Comparison of ENCODE assay signal across 9 mouse cellular contexts in the genomic region with DNA sequence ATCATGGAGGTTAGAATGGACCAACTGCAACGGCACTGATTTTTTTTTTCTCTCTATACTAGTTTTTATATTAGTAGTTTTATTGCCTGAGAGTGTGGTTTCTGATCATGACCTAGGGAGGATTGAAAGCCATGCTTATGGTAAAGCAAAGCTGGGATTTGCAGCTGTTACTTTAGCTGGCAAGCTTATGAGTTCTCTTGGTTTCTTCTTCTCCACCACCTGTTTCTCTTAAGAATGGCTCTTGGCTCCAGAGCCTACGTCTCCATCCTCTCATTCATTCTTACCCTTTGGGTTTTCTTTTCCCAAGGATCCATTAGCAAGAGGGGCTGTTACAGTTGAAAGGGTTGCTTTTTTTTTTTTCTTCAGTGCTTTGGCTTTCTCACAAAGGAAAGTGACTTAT. TPM values are rescaled to one million over a fixed set of nuclear protein-coding genes. Genes with fewer than 3 reads are reported as not detected.
DNase-seq lines count a peak whose midpoint lies in the region; ATAC-seq lines count a peak whose summit lies in the region.
"Had no signal": no experiment of that assay in that cellular context is flagged by ENCODE, and none has a peak within 500 bp of the region (broad histone marks: within the 10 kb centered on the region; RNA-seq: fewer than 3 reads in every experiment).

No protein-coding gene starts in this region.

- H3K9me3 ChIP-seq in heart, embryonic 14.5 days (ENCODE audit: control insufficient read depth, low read length): no peaks in the 10 kb centered on the region
- no peaks in the 10 kb centered on the region for H3K9me3 ChIP-seq in embryonic facial prominence, embryonic 10.5 days
- no peaks in the 10 kb centered on the region for H3K9me3 ChIP-seq in hindbrain, embryonic 16.5 days (ENCODE audit: control insufficient read depth, low read length)
- no peaks in the 10 kb centered on the region for H3K9me3 ChIP-seq in midbrain, embryonic 14.5 days (ENCODE audit: control insufficient read depth, low read length)

- peaks cover 2 to 23% of the 10 kb centered on the region in 2 experiments; a peak in 3 of 4 replicates for H3K4me1 ChIP-seq in heart, embryonic 14.5 days (ENCODE audit: control insufficient read depth in 2 of 2, insufficient read depth in 2 of 2, low read length in 2 of 2)
- H3K4me1 ChIP-seq in embryonic facial prominence, embryonic 10.5 days: peaks cover 23% of the 10 kb centered on the region
- peaks cover 20% of the 10 kb centered on the region for H3K4me1 ChIP-seq in hindbrain, embryonic 16.5 days (ENCODE audit: control insufficient read depth, insufficient read depth, low read depth, low read length)
- peaks cover 19% of the 10 kb centered on the region for H3K4me1 ChIP-seq in midbrain, embryonic 14.5 days (ENCODE audit: control insufficient read depth, insufficient read depth, low read length)

- H3K36me3 ChIP-seq in heart, embryonic 14.5 days (ENCODE audit: control insufficient read depth, insufficient read depth, low read length): no peaks in the 10 kb centered on the region
- peaks cover 17% of the 10 kb centered on the region for H3K36me3 ChIP-seq in embryonic facial prominence, embryonic 10.5 days (replicated peaks)
- H3K36me3 ChIP-seq in hindbrain, embryonic 16.5 days (ENCODE audit: control insufficient read depth, insufficient read depth, low read length): no peaks in the 10 kb centered on the region
- no peaks in the 10 kb centered on the region for H3K36me3 ChIP-seq in midbrain, embryonic 14.5 days (ENCODE audit: control insufficient read depth, insufficient read depth, low read length)

- H3K9ac ChIP-seq in heart, embryonic 14.5 days (ENCODE audit: low read length): peak overlapping the region; percentile 97
- H3K9ac ChIP-seq in hindbrain, embryonic 16.5 days (ENCODE audit: low read depth, low read length): no peak overlapping the region
- 0 out of 2 replicates have a peak overlapping the region, but pooled peaks have one; percentile 18 for H3K9ac ChIP-seq in midbrain, embryonic 14.5 days (replicated peaks; ENCODE audit: low read length)

- no peak for ATAC-seq in heart, embryonic 14.5 days (ENCODE audit: insufficient number of reproducible peaks, insufficient read depth, low FRiP score, low read depth)
- ATAC-seq in hindbrain, embryonic 16.5 days: no peak
- no peak for ATAC-seq in midbrain, embryonic 14.5 days (ENCODE audit: low FRiP score, low TSS enrichment)
- ATAC-seq in granulocyte monocyte progenitor cell, adult 5-6 weeks (replicated peaks; ENCODE audit: poor library complexity, severe bottlenecking): no peak

- 65% methylated on average over 2 of the region's 2 CpGs for WGBS in heart, embryonic 14.5 days
- 70% methylated on average over 2 of the region's 2 CpGs for WGBS in embryonic facial prominence, embryonic 10.5 days
- WGBS in hindbrain, embryonic 16.5 days: 36% methylated on average over 2 of the region's 2 CpGs
- WGBS in midbrain, embryonic 14.5 days: 42% methylated on average over 2 of the region's 2 CpGs

- no peaks in the 10 kb centered on the region for H3K27me3 ChIP-seq in heart, embryonic 14.5 days (ENCODE audit: control insufficient read depth, insufficient read depth, low read length)
- H3K27me3 ChIP-seq in embryonic facial prominence, embryonic 10.5 days (replicated peaks; ENCODE audit: low read depth, poor library complexity, severe bottlenecking): no peaks in the 10 kb centered on the region
- H3K27me3 ChIP-seq in hindbrain, embryonic 16.5 days (replicated peaks; ENCODE audit: control insufficient read depth, insufficient read depth, low read length): no peaks in the 10 kb centered on the region
- no peaks in the 10 kb centered on the region for H3K27me3 ChIP-seq in midbrain, embryonic 14.5 days (ENCODE audit: control insufficient read depth, insufficient read depth, low read length)

- peak overlapping the region in 1 of 2 experiments; percentile 91; a peak in 2 of 4 replicates for H3K4me3 ChIP-seq in heart, embryonic 14.5 days (ENCODE audit: control insufficient read depth in 1 of 2, insufficient read depth in 1 of 2, low read depth in 1 of 2, low read length in 2 of 2)
- peak overlapping the region; percentile 87 for H3K4me3 ChIP-seq in embryonic facial prominence, embryonic 10.5 days
- peak overlapping the region; percentile 93 for H3K4me3 ChIP-seq in hindbrain, embryonic 16.5 days (ENCODE audit: low read length)
- peak overlapping the region; percentile 95 for H3K4me3 ChIP-seq in midbrain, embryonic 14.5 days (replicated peaks; ENCODE audit: low read depth, low read length)

- H3K27ac ChIP-seq in heart, embryonic 14.5 days (replicated peaks in 1 of 2; ENCODE audit: control insufficient read depth in 1 of 2, insufficient read depth in 1 of 2, low read depth in 2 of 2, low read length in 2 of 2): no peak overlapping the region
- no peak overlapping the region for H3K27ac ChIP-seq in embryonic facial prominence, embryonic 10.5 days (replicated peaks)
- no peak overlapping the region for H3K27ac ChIP-seq in hindbrain, embryonic 16.5 days (ENCODE audit: low read depth, low read length)
- H3K27ac ChIP-seq in midbrain, embryonic 14.5 days (replicated peaks; ENCODE audit: low read depth, low read length): no peak overlapping the region

- no peak for DNase-seq in heart, postnatal 10 days
- no peak for DNase-seq in embryonic facial prominence, embryonic 10.5 days (ENCODE audit: low spot score)
- DNase-seq in midbrain, embryonic 14.5 days: no peak
- no peak for DNase-seq in frontal cortex, postnatal 14 days (ENCODE audit: low spot score in 2 of 2)
- no peak for DNase-seq in embryo, embryonic 11 days
- DNase-seq: cerebellum, postnatal 10 days had no signal

- intact Hi-C loops in heart, postnatal 10 days (cut with DNase I): loop anchor here (2.0 kb wide), 1 partner anchor 113 kb away; a partner anchor contains a TSS

- H3K4me2 ChIP-seq in heart, embryonic 14.5 days (ENCODE audit: low read length): peak overlapping the region; percentile 69
- H3K4me2 ChIP-seq in hindbrain, embryonic 16.5 days (ENCODE audit: low read length): peak overlapping the region; percentile 75
- H3K4me2 ChIP-seq in midbrain, embryonic 14.5 days (ENCODE audit: low read length): peak overlapping the region; percentile 69

RNA-seq across cellular contexts. Expression of a gene that starts 1.6 kb away (rescaled TPM):
- 76.6 and 79.1 TPM in 2 replicates for polyA plus RNA-seq in heart, embryonic 14.5 days (2014; fragmentation: Nextera tagmentation; extraction: Ambion mirVana)
- total RNA-seq in heart, postnatal 10 days (2021): 100 to 1,000 TPM; 111 to 119 TPM
- 139 and 145 TPM in 2 replicates for polyA plus RNA-seq in embryonic facial prominence, embryonic 10.5 days (2016; fragmentation: Nextera tagmentation; extraction: Ambion mirVana)
- 81.9 and 95.3 TPM in 2 replicates for polyA plus RNA-seq in hindbrain, embryonic 16.5 days (2015; fragmentation: Nextera tagmentation; extraction: Ambion mirVana)
- 83.9 and 95.3 TPM in 2 replicates for polyA plus RNA-seq in midbrain, embryonic 14.5 days (2014; fragmentation: Nextera tagmentation; extraction: Ambion mirVana)
- 42.2 and 46.0 TPM in 2 replicates for total RNA-seq in granulocyte monocyte progenitor cell, adult 5-6 weeks (2014; fragmentation: Nextera tagmentation)
- total RNA-seq in granulocyte monocyte progenitor cell, adult 5-6 weeks (2017): 25.2 and 26.5 TPM in 2 replicates

RNA-seq across cellular contexts. Expression of a gene that starts 37.1 kb away (rescaled TPM):
- 410 and 423 TPM in 2 replicates for polyA plus RNA-seq in heart, embryonic 14.5 days (2014; fragmentation: Nextera tagmentation; extraction: Ambion mirVana)
- 100 to 1,000 TPM; 693 to 709 TPM for total RNA-seq in heart, postnatal 10 days (2021)
- polyA plus RNA-seq in embryonic facial prominence, embryonic 10.5 days (2016; fragmentation: Nextera tagmentation; extraction: Ambion mirVana): 201 and 206 TPM in 2 replicates
- 221 and 244 TPM in 2 replicates for polyA plus RNA-seq in hindbrain, embryonic 16.5 days (2015; fragmentation: Nextera tagmentation; extraction: Ambion mirVana)
- 212 and 214 TPM in 2 replicates for polyA plus RNA-seq in midbrain, embryonic 14.5 days (2014; fragmentation: Nextera tagmentation; extraction: Ambion mirVana)
- total RNA-seq in granulocyte monocyte progenitor cell, adult 5-6 weeks (2014; fragmentation: Nextera tagmentation): 159 TPM in 2 replicates
- 93.2 and 128 TPM in 2 replicates for total RNA-seq in granulocyte monocyte progenitor cell, adult 5-6 weeks (2017)

RNA-seq across cellular contexts. Expression of a gene that starts 37.2 kb away (rescaled TPM):
- 20.6 and 24.8 TPM in 2 replicates for polyA plus RNA-seq in heart, embryonic 14.5 days (2014; fragmentation: Nextera tagmentation; extraction: Ambion mirVana)
- 10 to 100 TPM; 21.7 to 26.1 TPM for total RNA-seq in heart, postnatal 10 days (2021)
- 58.1 and 59.4 TPM in 2 replicates for polyA plus RNA-seq in embryonic facial prominence, embryonic 10.5 days (2016; fragmentation: Nextera tagmentation; extraction: Ambion mirVana)
- 56.7 and 61.4 TPM in 2 replicates for polyA plus RNA-seq in hindbrain, embryonic 16.5 days (2015; fragmentation: Nextera tagmentation; extraction: Ambion mirVana)
- polyA plus RNA-seq in midbrain, embryonic 14.5 days (2014; fragmentation: Nextera tagmentation; extraction: Ambion mirVana): 48.6 and 55.2 TPM in 2 replicates
- total RNA-seq in granulocyte monocyte progenitor cell, adult 5-6 weeks (2014; fragmentation: Nextera tagmentation): 14.4 and 16.4 TPM in 2 replicates
- 18.1 and 26.1 TPM in 2 replicates for total RNA-seq in granulocyte monocyte progenitor cell, adult 5-6 weeks (2017)

RNA-seq across cellular contexts. Expression of a gene that starts 56.1 kb away (rescaled TPM):
- polyA plus RNA-seq in heart, embryonic 14.5 days (2014; fragmentation: Nextera tagmentation; extraction: Ambion mirVana): 19.4 and 22.2 TPM in 2 replicates
- total RNA-seq in heart, postnatal 10 days (2021): 1 to 10 TPM; 6.2 to 6.6 TPM
- polyA plus RNA-seq in embryonic facial prominence, embryonic 10.5 days (2016; fragmentation: Nextera tagmentation; extraction: Ambion mirVana): 2.8 and 4.9 TPM in 2 replicates
- polyA plus RNA-seq in hindbrain, embryonic 16.5 days (2015; fragmentation: Nextera tagmentation; extraction: Ambion mirVana): 19.8 and 26.6 TPM in 2 replicates
- 95.3 and 152 TPM in 2 replicates for polyA plus RNA-seq in midbrain, embryonic 14.5 days (2014; fragmentation: Nextera tagmentation; extraction: Ambion mirVana)
- total RNA-seq in granulocyte monocyte progenitor cell, adult 5-6 weeks (2014; fragmentation: Nextera tagmentation): not detected in 2 replicates
- not detected in 2 replicates for total RNA-seq in granulocyte monocyte progenitor cell, adult 5-6 weeks (2017)
